Mouse (Mus musculus): ENCODE results near the gene Fbxl13. TPM values are rescaled to one million over a fixed set of nuclear protein-coding genes. Genes with fewer than 3 reads are reported as not detected.

Gene Fbxl13
- polyA plus RNA-seq, 1 experiment from 2014 or later: 0.12 TPM

GRCm38 (mm10) chr5:21542226-21542625, 103.2 kb downstream of the Fbxl13 start:
- Histone ChIP-seq H3K27me3 (ENCODE audit: control insufficient read depth, insufficient read depth, low read length) (no peaks in the 10 kb centered on the region), H3K36me3 (ENCODE audit: control insufficient read depth, insufficient read depth, low read length) (no peaks in the 10 kb centered on the region), H3K4me2 (ENCODE audit: low read depth, severe bottlenecking) (no peak overlapping the region), H3K27ac (replicated peaks; ENCODE audit: low read depth, low read length) (no peak overlapping the region), H3K4me1 (ENCODE audit: control insufficient read depth, insufficient read depth, low read length) (peaks cover 7% of the 10 kb centered on the region), H3K9ac (ENCODE audit: low read length) (no peak overlapping the region), H3K9me3 (ENCODE audit: control insufficient read depth, low read length) (no peaks in the 10 kb centered on the region), H3K4me3 (ENCODE audit: low read depth, low read length) (no peak overlapping the region)
- 70% methylated on average over 4 of the region's 4 CpGs for WGBS
- DNase-seq (ENCODE audit: low spot score): no peak
- no peak for ATAC-seq (ENCODE audit: insufficient number of reproducible peaks, low FRiP score, low TSS enrichment, low read depth)

GRCm38 (mm10) chr5:21532921-21533320, 112.5 kb downstream of the Fbxl13 start:
- no peaks in the 10 kb centered on the region for H3K36me3 ChIP-seq (ENCODE audit: control insufficient read depth, insufficient read depth, low read length)
- H3K9ac ChIP-seq (ENCODE audit: low read length): no peak overlapping the region
- no peaks in the 10 kb centered on the region for H3K27me3 ChIP-seq (ENCODE audit: control insufficient read depth, insufficient read depth, low read length)
- H3K9me3 ChIP-seq (ENCODE audit: control insufficient read depth, low read length): no peaks in the 10 kb centered on the region
- no peak overlapping the region for H3K4me3 ChIP-seq (ENCODE audit: low read depth, low read length)
- H3K27ac ChIP-seq (replicated peaks; ENCODE audit: low read depth, low read length): no peak overlapping the region
- ATAC-seq (ENCODE audit: insufficient number of reproducible peaks, low FRiP score, low TSS enrichment, low read depth): no peak
- no peak for DNase-seq (ENCODE audit: low spot score)
- no peaks in the 10 kb centered on the region for H3K4me1 ChIP-seq (ENCODE audit: control insufficient read depth, insufficient read depth, low read length)
- 85% methylated on average over 5 of the region's 5 CpGs for WGBS
- H3K4me2 ChIP-seq (ENCODE audit: low read depth, severe bottlenecking): no peak overlapping the region

GRCm38 (mm10) chr5:21532126-21532525, 113.3 kb downstream of the Fbxl13 start:
- Histone ChIP-seq H3K9me3 (ENCODE audit: control insufficient read depth, low read length) (no peaks in the 10 kb centered on the region), H3K4me1 (ENCODE audit: control insufficient read depth, insufficient read depth, low read length) (no peaks in the 10 kb centered on the region), H3K36me3 (ENCODE audit: control insufficient read depth, insufficient read depth, low read length) (no peaks in the 10 kb centered on the region), H3K27me3 (ENCODE audit: control insufficient read depth, insufficient read depth, low read length) (no peaks in the 10 kb centered on the region), H3K27ac (replicated peaks; ENCODE audit: low read depth, low read length) (no peak overlapping the region), H3K4me2 (ENCODE audit: low read depth, severe bottlenecking) (no peak overlapping the region), H3K9ac (ENCODE audit: low read length) (no peak overlapping the region), H3K4me3 (ENCODE audit: low read depth, low read length) (no peak overlapping the region)
- ATAC-seq (ENCODE audit: insufficient number of reproducible peaks, low FRiP score, low TSS enrichment, low read depth) (no peak), DNase-seq (ENCODE audit: low spot score) (no peak)
- WGBS: 84% methylated on average over 2 of the region's 2 CpGs

GRCm38 (mm10) chr5:21529110-21529720, 116.2 kb downstream of the Fbxl13 start:
- Histone ChIP-seq H3K4me3 (ENCODE audit: low read depth, low read length) (no peak overlapping the region), H3K4me2 (ENCODE audit: low read depth, severe bottlenecking) (no peak overlapping the region), H3K9ac (ENCODE audit: low read length) (no peak overlapping the region), H3K36me3 (ENCODE audit: control insufficient read depth, insufficient read depth, low read length) (no peaks in the 10 kb centered on the region), H3K9me3 (ENCODE audit: control insufficient read depth, low read length) (no peaks in the 10 kb centered on the region), H3K4me1 (ENCODE audit: control insufficient read depth, insufficient read depth, low read length) (no peaks in the 10 kb centered on the region), H3K27ac (replicated peaks; ENCODE audit: low read depth, low read length) (no peak overlapping the region), H3K27me3 (ENCODE audit: control insufficient read depth, insufficient read depth, low read length) (no peaks in the 10 kb centered on the region)
- WGBS: 92% methylated on average over 8 of the region's 8 CpGs
- ATAC-seq (ENCODE audit: insufficient number of reproducible peaks, low FRiP score, low TSS enrichment, low read depth) (no peak), DNase-seq (ENCODE audit: low spot score) (no peak)

- Histone ChIP-seq H3K4me2 (ENCODE audit: low read depth, severe bottlenecking) (no peak overlapping the region), H3K9me3 (ENCODE audit: control insufficient read depth, low read length) (no peaks in the 10 kb centered on the region), H3K4me1 (ENCODE audit: control insufficient read depth, insufficient read depth, low read length) (no peaks in the 10 kb centered on the region), H3K27me3 (ENCODE audit: control insufficient read depth, insufficient read depth, low read length) (no peaks in the 10 kb centered on the region), H3K9ac (ENCODE audit: low read length) (no peak overlapping the region), H3K4me3 (ENCODE audit: low read depth, low read length) (no peak overlapping the region), H3K27ac (replicated peaks; ENCODE audit: low read depth, low read length) (no peak overlapping the region), H3K36me3 (ENCODE audit: control insufficient read depth, insufficient read depth, low read length) (no peaks in the 10 kb centered on the region)
- DNase-seq (ENCODE audit: low spot score) (no peak), ATAC-seq (ENCODE audit: insufficient number of reproducible peaks, low FRiP score, low TSS enrichment, low read depth) (no peak)
- WGBS: 91% methylated on average over 15 of the region's 15 CpGs
Observed at GRCm38 (mm10) chr5:21528068-21528842, 117.2 kb downstream of the Fbxl13 start.

GRCm38 (mm10) chr5:21527488-21527911, 117.9 kb downstream of the Fbxl13 start:
- Histone ChIP-seq H3K27me3 (ENCODE audit: control insufficient read depth, insufficient read depth, low read length) (no peaks in the 10 kb centered on the region), H3K36me3 (ENCODE audit: control insufficient read depth, insufficient read depth, low read length) (no peaks in the 10 kb centered on the region), H3K4me2 (ENCODE audit: low read depth, severe bottlenecking) (no peak overlapping the region), H3K9ac (ENCODE audit: low read length) (no peak overlapping the region), H3K4me3 (ENCODE audit: low read depth, low read length) (no peak overlapping the region), H3K9me3 (ENCODE audit: control insufficient read depth, low read length) (no peaks in the 10 kb centered on the region), H3K4me1 (ENCODE audit: control insufficient read depth, insufficient read depth, low read length) (no peaks in the 10 kb centered on the region), H3K27ac (replicated peaks; ENCODE audit: low read depth, low read length) (no peak overlapping the region)
- ATAC-seq (ENCODE audit: insufficient number of reproducible peaks, low FRiP score, low TSS enrichment, low read depth): no peak
- 75% methylated on average over 4 of the region's 4 CpGs for WGBS
- DNase-seq (ENCODE audit: low spot score): no peak

GRCm38 (mm10) chr5:21526835-21527485, 118.5 kb downstream of the Fbxl13 start:
- Histone ChIP-seq H3K27me3 (ENCODE audit: control insufficient read depth, insufficient read depth, low read length) (no peaks in the 10 kb centered on the region), H3K4me2 (ENCODE audit: low read depth, severe bottlenecking) (no peak overlapping the region), H3K27ac (replicated peaks; ENCODE audit: low read depth, low read length) (no peak overlapping the region), H3K36me3 (ENCODE audit: control insufficient read depth, insufficient read depth, low read length) (no peaks in the 10 kb centered on the region), H3K9ac (ENCODE audit: low read length) (no peak overlapping the region), H3K4me3 (ENCODE audit: low read depth, low read length) (no peak overlapping the region), H3K9me3 (ENCODE audit: control insufficient read depth, low read length) (no peaks in the 10 kb centered on the region), H3K4me1 (ENCODE audit: control insufficient read depth, insufficient read depth, low read length) (no peaks in the 10 kb centered on the region)
- WGBS: 84% methylated on average over 11 of the region's 11 CpGs
- no peak for DNase-seq (ENCODE audit: low spot score)
- no peak for ATAC-seq (ENCODE audit: insufficient number of reproducible peaks, low FRiP score, low TSS enrichment, low read depth)

GRCm38 (mm10) chr5:21519166-21519565, 126.3 kb downstream of the Fbxl13 start:
- Histone ChIP-seq H3K4me2 (ENCODE audit: low read depth, severe bottlenecking) (no peak overlapping the region), H3K27ac (replicated peaks; ENCODE audit: low read depth, low read length) (no peak overlapping the region), H3K4me1 (ENCODE audit: control insufficient read depth, insufficient read depth, low read length) (no peaks in the 10 kb centered on the region), H3K36me3 (ENCODE audit: control insufficient read depth, insufficient read depth, low read length) (no peaks in the 10 kb centered on the region), H3K27me3 (ENCODE audit: control insufficient read depth, insufficient read depth, low read length) (no peaks in the 10 kb centered on the region), H3K9ac (ENCODE audit: low read length) (no peak overlapping the region), H3K9me3 (ENCODE audit: control insufficient read depth, low read length) (no peaks in the 10 kb centered on the region), H3K4me3 (ENCODE audit: low read depth, low read length) (no peak overlapping the region)
- ATAC-seq (ENCODE audit: insufficient number of reproducible peaks, low FRiP score, low TSS enrichment, low read depth) (no peak), DNase-seq (ENCODE audit: low spot score) (no peak)
- WGBS: 89% methylated on average over 3 of the region's 3 CpGs

Measured in limb, embryonic 11.5 days (tissue).